Mouse (Mus musculus): ENCODE measurements around the gene Bex2. TPM values are rescaled to one million over a fixed set of nuclear protein-coding genes. Genes with fewer than 3 reads are reported as not detected.
"Not testable (repeated sequence)": the region's sequence is repeated elsewhere in the genome, so short reads cannot be mapped to it uniquely, and the experiment has no call there.

Bex2 gene
- total and polyA plus RNA-seq, 3 experiments, result not detected

DNA sequence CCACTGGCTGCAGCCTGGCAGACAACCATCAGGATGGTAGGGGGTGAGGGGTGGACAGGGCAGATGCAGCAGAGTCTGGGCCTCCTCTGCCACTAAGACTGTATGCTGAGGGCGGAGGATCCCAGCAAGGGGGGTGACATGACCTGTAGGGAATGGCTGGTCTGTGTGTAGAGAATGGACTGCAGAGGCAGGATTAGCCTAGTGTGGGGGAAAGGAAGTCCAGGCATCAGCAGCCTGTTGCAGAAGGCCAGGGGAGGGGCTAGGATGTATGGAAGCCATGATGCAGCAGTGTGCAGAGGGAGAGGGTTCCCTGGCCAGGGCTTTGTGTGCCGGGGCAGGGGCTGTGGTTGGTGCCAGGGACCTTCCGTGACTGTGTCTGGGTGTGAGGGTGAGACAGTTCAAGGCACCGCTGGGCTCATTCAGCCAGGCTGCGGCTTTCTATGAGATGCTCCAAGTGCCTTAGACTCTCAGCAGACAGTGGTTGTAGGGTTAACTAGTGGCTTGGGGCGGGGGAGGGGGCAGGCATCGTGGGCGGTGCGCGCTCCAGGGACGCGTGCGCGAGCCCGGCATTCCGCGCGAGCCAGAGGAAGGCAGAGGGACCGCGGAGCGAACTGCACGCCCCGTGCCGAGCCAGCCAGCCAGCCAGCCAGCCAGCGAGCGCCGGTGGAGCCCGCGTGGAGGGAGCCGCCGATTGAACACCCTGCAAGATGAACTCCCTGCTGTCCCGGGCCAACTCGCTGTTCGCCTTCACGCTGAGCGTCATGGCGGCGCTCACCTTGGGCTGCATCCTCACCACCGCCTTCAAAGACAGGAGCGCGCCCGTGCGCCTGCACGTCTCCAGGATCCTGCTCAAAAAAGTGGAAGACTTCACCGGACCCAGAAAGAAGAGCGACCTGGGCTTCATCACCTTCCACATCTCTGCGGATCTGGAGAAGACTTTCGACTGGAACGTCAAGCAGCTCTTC is 35.0 kb downstream of the Bex2 start, which contains the start of gene Arxes1:
Gene Arxes1 (plus strand): TSS at position 569 of the 965 bp plus-strand sequence.
- H3K9ac ChIP-seq (ENCODE audit: insufficient read depth, low read depth); H3K36me3 ChIP-seq (replicated peaks in 1 of 2; ENCODE audit: control insufficient read depth in 1 of 2, insufficient read depth in 1 of 2, low read length in 1 of 2); H3K4me2 ChIP-seq (ENCODE audit: insufficient read depth, low read depth, poor library complexity, severe bottlenecking); in situ Hi-C loops (cut with MboI; ENCODE audit: low pct_ligation_motif_present, low pct_unique_long_range_greater_than_20kb, low sequenced_read_pairs); dilution Hi-C loops (cut with MboI; ENCODE audit: extremely low pct_ligation_motif_present, extremely low pct_unique_long_range_greater_than_20kb, low sequenced_read_pairs); H3K4me3 ChIP-seq (replicated peaks in 1 of 3; ENCODE audit: low read depth in 2 of 3, low read length in 2 of 3, poor library complexity in 1 of 3); H3K9me3 ChIP-seq (replicated peaks; ENCODE audit: low read length); H3K79me2 ChIP-seq (replicated peaks; ENCODE audit: control insufficient read depth, extremely low read depth, insufficient read depth, poor library complexity, severe bottlenecking); DNase-seq (ENCODE audit: extremely low read depth); H3K4me1 ChIP-seq (ENCODE audit: control insufficient read depth in 1 of 2, insufficient read depth in 2 of 2); H3K27ac ChIP-seq (ENCODE audit: insufficient read depth, low read depth); H3K27me3 ChIP-seq (replicated peaks): not testable (repeated sequence)

DNA sequence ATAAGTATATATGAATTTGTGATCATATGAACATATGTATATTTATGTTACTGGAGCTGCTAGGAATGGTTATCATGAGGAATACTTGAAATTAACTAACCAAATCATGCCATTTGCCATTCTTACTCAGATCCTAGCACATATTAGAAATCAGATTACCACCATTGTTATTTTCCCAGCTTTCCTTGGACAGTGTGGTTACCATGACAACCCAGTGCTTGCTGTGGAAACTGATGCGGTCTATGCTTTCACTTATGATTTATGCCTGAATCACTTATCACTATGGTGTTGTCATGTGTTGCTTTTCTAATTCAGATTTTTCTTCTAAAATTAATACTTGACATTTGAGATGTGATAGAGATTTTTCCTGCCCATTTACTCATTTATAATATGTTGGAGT is 37.7 kb downstream of the Bex2 start:
- Histone ChIP-seq H3K9ac (ENCODE audit: insufficient read depth, low read depth) (no peak overlapping the region), H3K9me3 (replicated peaks; ENCODE audit: low read length) (no peaks in the 10 kb centered on the region), H3K27ac (ENCODE audit: insufficient read depth, low read depth) (no peak overlapping the region), H3K36me3 (replicated peaks in 1 of 2; ENCODE audit: control insufficient read depth in 1 of 2, insufficient read depth in 1 of 2, low read length in 1 of 2) (no peaks in the 10 kb centered on the region), H3K4me3 (replicated peaks in 1 of 3; ENCODE audit: low read depth in 2 of 3, low read length in 2 of 3, poor library complexity in 1 of 3) (no peak overlapping the region), H3K4me1 (ENCODE audit: control insufficient read depth in 1 of 2, insufficient read depth in 2 of 2) (no peaks in the 10 kb centered on the region), H3K4me2 (ENCODE audit: insufficient read depth, low read depth, poor library complexity, severe bottlenecking) (no peak overlapping the region), H3K79me2 (replicated peaks; ENCODE audit: control insufficient read depth, extremely low read depth, insufficient read depth, poor library complexity, severe bottlenecking) (no peaks in the 10 kb centered on the region), H3K27me3 (replicated peaks) (no peaks in the 10 kb centered on the region)
- no peak for TF ChIP-seq ZKSCAN1 (IDR thresholded peaks at IDR 0.05; ENCODE audit: borderline replicate concordance, low read depth, low read length)
- TF ChIP-seq ETS1 (conservative IDR thresholded peaks at IDR 0.05; ENCODE audit: low read depth, low read length), result no peak
- TF ChIP-seq POLR2AphosphoS2 (IDR thresholded peaks at IDR 0.05; ENCODE audit: low read depth, low read length), result no peak
- TF ChIP-seq MAX (IDR thresholded peaks at IDR 0.05; ENCODE audit: low read length), result no peak
- TF ChIP-seq MAFK (IDR thresholded peaks at IDR 0.05; ENCODE audit: insufficient replicate concordance, low read length), result no peak
- TF ChIP-seq POLR2A (IDR thresholded peaks at IDR 0.05; ENCODE audit: low read depth, low read length), result no peak
- TF ChIP-seq NELFE (IDR thresholded peaks at IDR 0.05; ENCODE audit: low read depth, low read length), result no peak
- TF ChIP-seq TCF12 (IDR thresholded peaks at IDR 0.05; ENCODE audit: low read depth, low read length), result no peak
- no peak for TF ChIP-seq CHD1 (IDR thresholded peaks at IDR 0.05; ENCODE audit: low read depth, low read length)
- TF ChIP-seq RAD21 (IDR thresholded peaks at IDR 0.05; ENCODE audit: low read depth, low read length), result no peak
- no peak for TF ChIP-seq SMC3 (IDR thresholded peaks at IDR 0.05; ENCODE audit: low read depth, low read length)
- TF ChIP-seq RCOR1 (conservative IDR thresholded peaks at IDR 0.05; ENCODE audit: low read depth, low read length), result no peak
- DNase-seq (ENCODE audit: extremely low read depth), result no peak
- dilution Hi-C loops (cut with MboI; ENCODE audit: extremely low pct_ligation_motif_present, extremely low pct_unique_long_range_greater_than_20kb, low sequenced_read_pairs) (no loop called here), in situ Hi-C loops (cut with MboI; ENCODE audit: low pct_ligation_motif_present, low pct_unique_long_range_greater_than_20kb, low sequenced_read_pairs) (no loop called here)

Other genes with a start within 250 kb of the Bex2 start
- gene Gprasp2, start 229.2 kb downstream of the Bex2 start, total RNA-seq (2012; rRNA removed), result 0.08 TPM in 2 replicates
- gene Gprasp2, start 229.2 kb downstream of the Bex2 start, total RNA-seq (2014; rRNA removed), result not detected in 2 replicates
- gene Gprasp2, start 229.2 kb downstream of the Bex2 start, polyA plus RNA-seq (2012; ENCODE audit: insufficient read length, low read depth), result 0.40 TPM in 1 of 2 replicates, not detected in the other
- 0.13 TPM in 1 of 2 replicates, not detected in the other for gene Arxes2, start 74.4 kb downstream of the Bex2 start, total RNA-seq (2012; rRNA removed)
- 0.28 and 0.59 TPM in 2 replicates for gene Arxes2, start 74.4 kb downstream of the Bex2 start, total RNA-seq (2014; rRNA removed)
- 0.48 and 0.50 TPM in 2 replicates for gene Arxes2, start 74.4 kb downstream of the Bex2 start, polyA plus RNA-seq (2012; ENCODE audit: insufficient read length, low read depth)
- gene Arxes1, start 34.9 kb downstream of the Bex2 start, total RNA-seq (2012; rRNA removed), result not detected in 2 replicates
- gene Arxes1, start 34.9 kb downstream of the Bex2 start, total RNA-seq (2014; rRNA removed), result not detected in 2 replicates
- not detected in 2 replicates for gene Arxes1, start 34.9 kb downstream of the Bex2 start, polyA plus RNA-seq (2012; ENCODE audit: insufficient read length, low read depth)
- gene Nxf3, start 17.0 kb upstream of the Bex2 start, total RNA-seq (2012; rRNA removed), result 0.59 and 1.1 TPM in 2 replicates
- gene Nxf3, start 17.0 kb upstream of the Bex2 start, total RNA-seq (2014; rRNA removed), result 0.19 TPM in 1 of 2 replicates, not detected in the other
- 0.13 TPM in 1 of 2 replicates, not detected in the other for gene Nxf3, start 17.0 kb upstream of the Bex2 start, polyA plus RNA-seq (2012; ENCODE audit: insufficient read length, low read depth)
- gene Bex4, start 70.8 kb upstream of the Bex2 start, total RNA-seq (2012; rRNA removed), result not detected in 2 replicates
- not detected in 2 replicates for gene Bex4, start 70.8 kb upstream of the Bex2 start, total RNA-seq (2014; rRNA removed)
- gene Bex4, start 70.8 kb upstream of the Bex2 start, polyA plus RNA-seq (2012; ENCODE audit: insufficient read length, low read depth), result not detected in 2 replicates
- gene Tceal8, start 104.1 kb upstream of the Bex2 start, total RNA-seq (2012; rRNA removed), result 5.8 and 7.0 TPM in 2 replicates
- 0.63 and 0.67 TPM in 2 replicates for gene Tceal8, start 104.1 kb upstream of the Bex2 start, total RNA-seq (2014; rRNA removed)
- 1.1 and 1.3 TPM in 2 replicates for gene Tceal8, start 104.1 kb upstream of the Bex2 start, polyA plus RNA-seq (2012; ENCODE audit: insufficient read length, low read depth)
- gene Tceal5, start 135.6 kb upstream of the Bex2 start, total RNA-seq (2012; rRNA removed), result 0.30 TPM in 1 of 2 replicates, not detected in the other
- not detected in 2 replicates for gene Tceal5, start 135.6 kb upstream of the Bex2 start, total RNA-seq (2014; rRNA removed)
- not detected in 2 replicates for gene Tceal5, start 135.6 kb upstream of the Bex2 start, polyA plus RNA-seq (2012; ENCODE audit: insufficient read length, low read depth)
- not detected in 2 replicates for gene Tceal7, start 146.5 kb upstream of the Bex2 start, total RNA-seq (2012; rRNA removed)
- gene Tceal7, start 146.5 kb upstream of the Bex2 start, total RNA-seq (2014; rRNA removed), result not detected in 2 replicates
- not detected in 2 replicates for gene Tceal7, start 146.5 kb upstream of the Bex2 start, polyA plus RNA-seq (2012; ENCODE audit: insufficient read length, low read depth)
- not detected in 2 replicates for gene Bex1, start 147.3 kb upstream of the Bex2 start, total RNA-seq (2012; rRNA removed)
- gene Bex1, start 147.3 kb upstream of the Bex2 start, total RNA-seq (2014; rRNA removed), result not detected in 2 replicates
- not detected in 2 replicates for gene Bex1, start 147.3 kb upstream of the Bex2 start, polyA plus RNA-seq (2012; ENCODE audit: insufficient read length, low read depth)
- 79.9 and 80.4 TPM in 2 replicates for gene Tceal9, start 176.8 kb upstream of the Bex2 start, total RNA-seq (2012; rRNA removed)
- 197 and 242 TPM in 2 replicates for gene Tceal9, start 176.8 kb upstream of the Bex2 start, total RNA-seq (2014; rRNA removed)
- gene Tceal9, start 176.8 kb upstream of the Bex2 start, polyA plus RNA-seq (2012; ENCODE audit: insufficient read length, low read depth), result 147 and 148 TPM in 2 replicates
- gene Bex3, start 202.0 kb upstream of the Bex2 start, total RNA-seq (2012; rRNA removed), result 118 and 124 TPM in 2 replicates
- gene Bex3, start 202.0 kb upstream of the Bex2 start, total RNA-seq (2014; rRNA removed), result 87.0 and 87.4 TPM in 2 replicates
- gene Bex3, start 202.0 kb upstream of the Bex2 start, polyA plus RNA-seq (2012; ENCODE audit: insufficient read length, low read depth), result 228 and 235 TPM in 2 replicates

Data from CH12.LX (cell line).